Mouse (Mus musculus): ENCODE results near the gene Numbl. TPM values are rescaled to one million over a fixed set of nuclear protein-coding genes. Genes with fewer than 3 reads are reported as not detected.
A peak's percentile ranks its signal among the peaks of the same experiment; 100 is the strongest.
"Not testable (repeated sequence)": the region's sequence is repeated elsewhere in the genome, so short reads cannot be mapped to it uniquely, and the experiment has no call there.

Gene Numbl
- total and polyA plus RNA-seq, 3 experiments: 3.7 to 9.7 (median 6.1) TPM

- no peaks in the 10 kb centered on the region for H3K36me3 ChIP-seq (ENCODE audit: control insufficient read depth, insufficient read depth, low read length)
- WGBS: 84% methylated on average over 5 of the region's 5 CpGs
- H3K9ac ChIP-seq (ENCODE audit: low read depth, low read length): no peak overlapping the region
Measured at GRCm38 (mm10) chr7:27238568-27238967, 19.7 kb upstream of the Numbl start.

DNA sequence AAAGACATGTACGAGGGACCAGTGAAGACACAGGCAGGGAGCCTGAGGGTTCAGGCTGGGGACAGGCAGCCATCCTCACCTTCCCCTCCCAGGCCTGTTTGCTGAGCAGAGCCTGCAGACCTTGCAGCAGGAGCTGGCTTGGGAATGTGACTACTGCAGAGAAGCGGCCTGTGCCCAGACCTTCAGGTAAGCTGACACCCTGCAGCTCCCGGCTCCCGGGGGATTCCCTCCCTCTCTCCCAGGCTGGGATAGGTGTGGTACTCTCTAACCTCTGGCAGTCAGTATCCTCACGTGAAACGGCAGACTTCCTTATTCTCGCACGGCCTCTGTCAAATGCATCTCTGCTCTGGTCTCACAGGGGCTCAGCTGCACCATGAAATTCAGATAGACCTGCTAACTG is 15.0 kb upstream of the Numbl start:
- H3K27ac ChIP-seq: no peak overlapping the region
- H3K79me2 ChIP-seq (replicated peaks; ENCODE audit: control insufficient read depth, insufficient read depth, low read length): no peaks in the 10 kb centered on the region
- DNase-seq: no peak
- no peak overlapping the region for H3K9ac ChIP-seq (ENCODE audit: low read depth, low read length)
- TF ChIP-seq CTCF (IDR thresholded peaks at IDR 0.05): no peak
- TF ChIP-seq POLR2A (IDR thresholded peaks at IDR 0.05; ENCODE audit: insufficient read depth, low read depth, low read length): no peak
- no peak for TF ChIP-seq EP300 (IDR thresholded peaks at IDR 0.05; ENCODE audit: insufficient read depth, low read depth, low read length)
- WGBS: 77% methylated on average over 8 of the region's 8 CpGs
- H3K27me3 ChIP-seq (ENCODE audit: control insufficient read depth, insufficient read depth, low read length): no peaks in the 10 kb centered on the region
- H3K4me1 ChIP-seq (ENCODE audit: control insufficient read depth, insufficient read depth, low read length): no peaks in the 10 kb centered on the region
- H3K36me3 ChIP-seq (ENCODE audit: control insufficient read depth, insufficient read depth, low read length): no peaks in the 10 kb centered on the region
- H3K4me3 ChIP-seq: no peak overlapping the region
- intact Hi-C loops (cut with DNase I): loop anchor here (5.0 kb wide), 1 partner anchor 44 kb away; no protein-coding TSS in a partner anchor

More at GRCm38 (mm10) chr7:27238568-27238967, 19.7 kb upstream of the Numbl start:
- TF ChIP-seq POLR2A (IDR thresholded peaks at IDR 0.05; ENCODE audit: insufficient read depth, low read depth, low read length) (no peak), CTCF (IDR thresholded peaks at IDR 0.05) (no peak), EP300 (IDR thresholded peaks at IDR 0.05; ENCODE audit: insufficient read depth, low read depth, low read length) (no peak)
- H3K4me1 ChIP-seq (ENCODE audit: control insufficient read depth, insufficient read depth, low read length): no peaks in the 10 kb centered on the region; the same call in 1 of the 2 replicates
- H3K79me2 ChIP-seq (replicated peaks; ENCODE audit: control insufficient read depth, insufficient read depth, low read length): no peaks in the 10 kb centered on the region
- no peak for DNase-seq
- H3K27me3 ChIP-seq (ENCODE audit: control insufficient read depth, insufficient read depth, low read length): no peaks in the 10 kb centered on the region
- intact Hi-C loops (cut with DNase I): no loop called here
- no peak overlapping the region for H3K27ac ChIP-seq
- H3K4me3 ChIP-seq: no peak overlapping the region

- peak; percentile 66 for TF ChIP-seq CTCF (IDR thresholded peaks at IDR 0.05)
- not testable (repeated sequence) for H3K79me2 ChIP-seq (replicated peaks; ENCODE audit: control insufficient read depth, insufficient read depth, low read length); H3K9ac ChIP-seq (ENCODE audit: low read depth, low read length); H3K4me3 ChIP-seq; H3K27me3 ChIP-seq (ENCODE audit: control insufficient read depth, insufficient read depth, low read length); H3K27ac ChIP-seq; H3K4me1 ChIP-seq (ENCODE audit: control insufficient read depth, insufficient read depth, low read length); H3K36me3 ChIP-seq (ENCODE audit: control insufficient read depth, insufficient read depth, low read length); DNase-seq
- WGBS: 87% methylated on average over 2 of the region's 2 CpGs
- intact Hi-C loops (cut with DNase I): loop anchor here (5.0 kb wide), 1 partner anchor 43 kb away; no protein-coding TSS in a partner anchor
Measured at GRCm38 (mm10) chr7:27244088-27244487, 14.1 kb upstream of the Numbl start.

DNA sequence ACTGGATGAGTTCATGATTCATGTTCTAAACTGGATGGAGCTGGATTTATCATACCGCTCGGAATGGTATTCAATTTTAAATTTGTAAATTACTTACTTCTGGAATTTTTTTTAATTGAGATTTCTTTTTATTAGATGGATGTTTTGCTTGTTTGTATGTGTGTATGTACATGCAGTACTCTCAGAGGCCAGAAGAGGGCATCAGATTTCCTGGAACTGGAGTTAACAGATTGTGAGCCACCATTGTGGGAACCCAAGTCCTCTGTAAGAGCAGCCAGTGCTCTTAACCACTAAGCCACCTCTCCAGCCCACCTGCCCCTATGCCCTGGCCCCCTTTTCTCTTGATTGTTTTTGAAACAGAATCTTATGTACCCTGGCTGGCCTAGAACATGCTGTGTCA is 9.1 kb upstream of the Numbl start:
- 93% methylated on average over 2 of the region's 2 CpGs for WGBS
- no peak overlapping the region for H3K4me3 ChIP-seq
- no peak for DNase-seq
- H3K36me3 ChIP-seq (ENCODE audit: control insufficient read depth, insufficient read depth, low read length): no peaks in the 10 kb centered on the region
- intact Hi-C loops (cut with DNase I): no loop called here
- no peaks in the 10 kb centered on the region for H3K79me2 ChIP-seq (replicated peaks; ENCODE audit: control insufficient read depth, insufficient read depth, low read length)
- H3K9ac ChIP-seq (ENCODE audit: low read depth, low read length): no peak overlapping the region
- H3K4me1 ChIP-seq (ENCODE audit: control insufficient read depth, insufficient read depth, low read length): no peaks in the 10 kb centered on the region
- TF ChIP-seq EP300 (IDR thresholded peaks at IDR 0.05; ENCODE audit: insufficient read depth, low read depth, low read length) (no peak), POLR2A (IDR thresholded peaks at IDR 0.05; ENCODE audit: insufficient read depth, low read depth, low read length) (no peak), CTCF (IDR thresholded peaks at IDR 0.05) (peak; percentile 67)
- H3K27me3 ChIP-seq (ENCODE audit: control insufficient read depth, insufficient read depth, low read length): no peaks in the 10 kb centered on the region
- H3K27ac ChIP-seq: no peak overlapping the region

DNA sequence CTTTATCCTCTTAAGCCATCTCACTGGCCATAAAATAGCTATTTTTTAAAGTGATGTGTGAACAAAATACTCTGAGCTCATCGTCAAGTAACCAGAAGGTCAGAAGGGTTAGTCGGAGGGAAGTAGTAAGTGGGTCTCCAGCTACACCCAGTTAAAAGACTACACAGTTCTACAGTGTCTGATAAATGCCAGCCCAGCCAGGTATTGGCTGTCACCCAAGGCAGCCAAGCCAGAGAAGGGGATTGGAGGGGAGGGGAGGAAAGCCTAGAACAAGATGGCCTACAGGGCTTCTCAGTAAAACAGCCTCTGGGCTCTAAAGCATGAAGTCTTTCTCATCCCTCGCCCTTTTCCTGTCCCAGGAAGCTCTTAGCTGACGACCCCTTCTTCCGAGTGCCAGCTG is 8.3 kb upstream of the Numbl start:
- no peak overlapping the region for H3K9ac ChIP-seq (ENCODE audit: low read depth, low read length)
- intact Hi-C loops (cut with DNase I): no loop called here
- H3K4me3 ChIP-seq: no peak overlapping the region
- no peak for DNase-seq
- H3K36me3 ChIP-seq (ENCODE audit: control insufficient read depth, insufficient read depth, low read length): no peaks in the 10 kb centered on the region
- WGBS: 54% methylated on average over 5 of the region's 5 CpGs
- H3K27me3 ChIP-seq (ENCODE audit: control insufficient read depth, insufficient read depth, low read length): no peaks in the 10 kb centered on the region
- H3K79me2 ChIP-seq (replicated peaks; ENCODE audit: control insufficient read depth, insufficient read depth, low read length): no peaks in the 10 kb centered on the region
- no peak overlapping the region for H3K27ac ChIP-seq
- TF ChIP-seq POLR2A (IDR thresholded peaks at IDR 0.05; ENCODE audit: insufficient read depth, low read depth, low read length): no peak
- no peak for TF ChIP-seq EP300 (IDR thresholded peaks at IDR 0.05; ENCODE audit: insufficient read depth, low read depth, low read length)
- no peak for TF ChIP-seq CTCF (IDR thresholded peaks at IDR 0.05)
- no peaks in the 10 kb centered on the region for H3K4me1 ChIP-seq (ENCODE audit: control insufficient read depth, insufficient read depth, low read length)

GRCm38 (mm10) chr7:27251946-27252345 is 6.3 kb upstream of the Numbl start:
- WGBS: 91% methylated on average over 6 of the region's 6 CpGs
- H3K27ac ChIP-seq: no peak overlapping the region
- DNase-seq: no peak
- H3K36me3 ChIP-seq (ENCODE audit: control insufficient read depth, insufficient read depth, low read length): no peaks in the 10 kb centered on the region
- H3K79me2 ChIP-seq (replicated peaks; ENCODE audit: control insufficient read depth, insufficient read depth, low read length): no peaks in the 10 kb centered on the region
- no peak overlapping the region for H3K4me3 ChIP-seq
- TF ChIP-seq EP300 (IDR thresholded peaks at IDR 0.05; ENCODE audit: insufficient read depth, low read depth, low read length): no peak
- no peak for TF ChIP-seq POLR2A (IDR thresholded peaks at IDR 0.05; ENCODE audit: insufficient read depth, low read depth, low read length)
- no peak for TF ChIP-seq CTCF (IDR thresholded peaks at IDR 0.05)
- H3K27me3 ChIP-seq (ENCODE audit: control insufficient read depth, insufficient read depth, low read length): no peaks in the 10 kb centered on the region
- H3K9ac ChIP-seq (ENCODE audit: low read depth, low read length): no peak overlapping the region
- H3K4me1 ChIP-seq (ENCODE audit: control insufficient read depth, insufficient read depth, low read length): no peaks in the 10 kb centered on the region
- intact Hi-C loops (cut with DNase I): no loop called here
